Mouse (Mus musculus): ENCODE results near the gene Rgl1. TPM values are rescaled to one million over a fixed set of nuclear protein-coding genes. Genes with fewer than 3 reads are reported as not detected.

Rgl1 gene
- total and polyA plus RNA-seq, 2 experiments from 2014 or later: 16.2 to 16.9 TPM

DNA sequence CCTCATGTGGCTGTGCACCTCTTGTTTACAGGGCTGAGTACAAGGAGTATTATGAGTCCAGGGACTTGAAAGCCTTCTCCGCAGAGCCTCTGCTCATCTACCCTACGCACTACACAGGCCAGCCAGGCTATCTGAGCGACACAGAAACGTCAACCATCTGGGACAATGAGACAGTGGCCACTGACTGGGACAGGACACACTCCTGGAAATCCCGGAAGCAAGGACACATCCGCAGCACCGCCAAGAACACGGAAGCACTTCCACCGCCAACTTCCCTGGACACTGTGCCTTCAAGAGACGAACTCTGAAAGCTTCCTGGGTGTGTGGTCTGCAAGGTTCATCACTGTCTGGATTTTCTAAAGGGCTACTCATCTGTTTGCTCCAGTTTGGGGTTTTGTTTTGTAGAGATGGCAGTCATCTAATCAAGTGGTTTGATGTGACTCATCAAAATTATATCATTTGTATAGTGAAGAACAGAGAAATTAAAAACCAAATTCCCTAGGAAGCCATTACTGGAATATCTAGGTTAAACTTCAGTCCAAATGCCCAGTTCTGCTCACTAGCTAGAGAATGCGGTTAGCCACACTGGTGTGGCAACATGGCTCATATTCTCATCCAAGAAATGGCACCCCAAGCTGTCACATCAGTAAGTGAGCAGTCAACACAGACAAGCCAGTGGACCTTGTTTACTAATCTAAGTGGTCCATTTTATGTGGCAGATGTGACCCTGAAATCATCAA, 257.5 kb downstream of the Rgl1 start:
- Histone ChIP-seq H3K9ac (replicated peaks; ENCODE audit: low read length, poor library complexity, severe bottlenecking) (no peak overlapping the region), H3K9me3 (ENCODE audit: low read length) (no peaks in the 10 kb centered on the region), H3K4me1 (ENCODE audit: insufficient read depth, low read length) (no peaks in the 10 kb centered on the region), H3K27me3 (ENCODE audit: insufficient read depth, low read length) (no peaks in the 10 kb centered on the region), H3K4me3 (ENCODE audit: low read depth, low read length) (no peak overlapping the region), H3K4me2 (ENCODE audit: low read depth, low read length, poor library complexity, severe bottlenecking) (no peak overlapping the region), H3K36me3 (ENCODE audit: insufficient read depth, low read length) (no peaks in the 10 kb centered on the region), H3K27ac (ENCODE audit: low read depth, low read length) (no peak overlapping the region)
- WGBS: 91% methylated on average over 11 of the region's 11 CpGs
- ATAC-seq (ENCODE audit: low FRiP score) (no peak), DNase-seq (ENCODE audit: low spot score) (no peak)
- no peak for TF ChIP-seq CTCF (IDR thresholded peaks at IDR 0.05)

DNA sequence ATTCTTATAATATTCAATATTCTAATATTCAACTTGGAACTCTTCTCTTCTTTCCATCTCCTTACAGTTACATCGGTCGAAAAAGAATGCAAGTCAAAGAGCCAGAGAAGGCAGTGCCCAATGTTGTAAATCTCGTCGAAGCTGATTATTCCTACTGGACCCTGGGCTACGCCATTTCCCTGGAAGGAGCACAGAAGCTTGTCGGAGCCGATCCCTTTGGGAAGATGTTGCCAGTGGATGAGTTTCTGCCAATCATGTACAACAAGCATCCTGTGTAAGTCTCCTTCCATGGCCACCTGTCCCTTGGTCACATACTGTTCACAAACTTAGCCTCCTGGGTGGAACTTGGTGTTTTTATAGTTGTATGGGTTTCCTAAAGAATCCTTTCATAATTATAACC, 259.4 kb downstream of the Rgl1 start:
- no peak for ATAC-seq (ENCODE audit: low FRiP score)
- no peak for TF ChIP-seq CTCF (IDR thresholded peaks at IDR 0.05)
- H3K36me3 ChIP-seq (ENCODE audit: insufficient read depth, low read length): no peaks in the 10 kb centered on the region
- no peak overlapping the region for H3K9ac ChIP-seq (replicated peaks; ENCODE audit: low read length, poor library complexity, severe bottlenecking)
- no peaks in the 10 kb centered on the region for H3K9me3 ChIP-seq (ENCODE audit: low read length)
- H3K27me3 ChIP-seq (ENCODE audit: insufficient read depth, low read length): no peaks in the 10 kb centered on the region
- WGBS: 95% methylated on average over 7 of the region's 7 CpGs
- no peak overlapping the region for H3K4me3 ChIP-seq (ENCODE audit: low read depth, low read length)
- no peak overlapping the region for H3K27ac ChIP-seq (ENCODE audit: low read depth, low read length)
- H3K4me2 ChIP-seq (ENCODE audit: low read depth, low read length, poor library complexity, severe bottlenecking): no peak overlapping the region
- no peaks in the 10 kb centered on the region for H3K4me1 ChIP-seq (ENCODE audit: insufficient read depth, low read length)
- DNase-seq (ENCODE audit: low spot score): no peak

GRCm38 (mm10) chr1:152506175-152506574, 260.0 kb downstream of the Rgl1 start:
- 95% methylated on average over 5 of the region's 5 CpGs for WGBS
- no peak overlapping the region for H3K4me2 ChIP-seq (ENCODE audit: low read depth, low read length, poor library complexity, severe bottlenecking)
- no peak for TF ChIP-seq CTCF (IDR thresholded peaks at IDR 0.05)
- H3K9ac ChIP-seq (replicated peaks; ENCODE audit: low read length, poor library complexity, severe bottlenecking): no peak overlapping the region
- no peaks in the 10 kb centered on the region for H3K36me3 ChIP-seq (ENCODE audit: insufficient read depth, low read length)
- DNase-seq (ENCODE audit: low spot score) (no peak), ATAC-seq (ENCODE audit: low FRiP score) (no peak)
- no peak overlapping the region for H3K4me3 ChIP-seq (ENCODE audit: low read depth, low read length)
- no peaks in the 10 kb centered on the region for H3K27me3 ChIP-seq (ENCODE audit: insufficient read depth, low read length)
- no peaks in the 10 kb centered on the region for H3K4me1 ChIP-seq (ENCODE audit: insufficient read depth, low read length)
- no peaks in the 10 kb centered on the region for H3K9me3 ChIP-seq (ENCODE audit: low read length)
- no peak overlapping the region for H3K27ac ChIP-seq (ENCODE audit: low read depth, low read length)

GRCm38 (mm10) chr1:152499802-152500201, 266.3 kb downstream of the Rgl1 start:
- ATAC-seq (ENCODE audit: low FRiP score): no peak
- Histone ChIP-seq H3K4me3 (ENCODE audit: low read depth, low read length) (no peak overlapping the region), H3K27ac (ENCODE audit: low read depth, low read length) (no peak overlapping the region), H3K9me3 (ENCODE audit: low read length) (no peaks in the 10 kb centered on the region), H3K4me2 (ENCODE audit: low read depth, low read length, poor library complexity, severe bottlenecking) (no peak overlapping the region), H3K36me3 (ENCODE audit: insufficient read depth, low read length) (no peaks in the 10 kb centered on the region), H3K4me1 (ENCODE audit: insufficient read depth, low read length) (no peaks in the 10 kb centered on the region), H3K27me3 (ENCODE audit: insufficient read depth, low read length) (no peaks in the 10 kb centered on the region), H3K9ac (replicated peaks; ENCODE audit: low read length, poor library complexity, severe bottlenecking) (no peak overlapping the region)
- no peak for TF ChIP-seq CTCF (IDR thresholded peaks at IDR 0.05)
- no peak for DNase-seq (ENCODE audit: low spot score)
- WGBS: 79% methylated on average over 12 of the region's 12 CpGs

GRCm38 (mm10) chr1:152497581-152497980, 268.6 kb downstream of the Rgl1 start:
- no peaks in the 10 kb centered on the region for H3K4me1 ChIP-seq (ENCODE audit: insufficient read depth, low read length)
- 64% methylated on average over 11 of the region's 11 CpGs for WGBS
- no peak overlapping the region for H3K4me2 ChIP-seq (ENCODE audit: low read depth, low read length, poor library complexity, severe bottlenecking)
- no peak overlapping the region for H3K4me3 ChIP-seq (ENCODE audit: low read depth, low read length)
- no peak for ATAC-seq (ENCODE audit: low FRiP score)
- TF ChIP-seq CTCF (IDR thresholded peaks at IDR 0.05): no peak
- no peak overlapping the region for H3K9ac ChIP-seq (replicated peaks; ENCODE audit: low read length, poor library complexity, severe bottlenecking)
- DNase-seq (ENCODE audit: low spot score): no peak
- no peak overlapping the region for H3K27ac ChIP-seq (ENCODE audit: low read depth, low read length)
- H3K27me3 ChIP-seq (ENCODE audit: insufficient read depth, low read length): no peaks in the 10 kb centered on the region
- no peaks in the 10 kb centered on the region for H3K36me3 ChIP-seq (ENCODE audit: insufficient read depth, low read length)
- no peaks in the 10 kb centered on the region for H3K9me3 ChIP-seq (ENCODE audit: low read length)

GRCm38 (mm10) chr1:152496831-152497230, 269.3 kb downstream of the Rgl1 start:
- H3K27ac ChIP-seq (ENCODE audit: low read depth, low read length): no peak overlapping the region
- H3K9ac ChIP-seq (replicated peaks; ENCODE audit: low read length, poor library complexity, severe bottlenecking): no peak overlapping the region
- ATAC-seq (ENCODE audit: low FRiP score) (no peak), DNase-seq (ENCODE audit: low spot score) (no peak)
- 59% methylated on average over 2 of the region's 2 CpGs for WGBS
- no peaks in the 10 kb centered on the region for H3K27me3 ChIP-seq (ENCODE audit: insufficient read depth, low read length)
- H3K9me3 ChIP-seq (ENCODE audit: low read length): no peaks in the 10 kb centered on the region
- H3K4me1 ChIP-seq (ENCODE audit: insufficient read depth, low read length): no peaks in the 10 kb centered on the region
- no peak overlapping the region for H3K4me2 ChIP-seq (ENCODE audit: low read depth, low read length, poor library complexity, severe bottlenecking)
- no peak overlapping the region for H3K4me3 ChIP-seq (ENCODE audit: low read depth, low read length)
- H3K36me3 ChIP-seq (ENCODE audit: insufficient read depth, low read length): no peaks in the 10 kb centered on the region
- TF ChIP-seq CTCF (IDR thresholded peaks at IDR 0.05): no peak

Data from midbrain, postnatal 0 days (tissue).